Mouse (Mus musculus): ENCODE measurements around the gene Thoc3.

Gene Thoc3

DNA sequence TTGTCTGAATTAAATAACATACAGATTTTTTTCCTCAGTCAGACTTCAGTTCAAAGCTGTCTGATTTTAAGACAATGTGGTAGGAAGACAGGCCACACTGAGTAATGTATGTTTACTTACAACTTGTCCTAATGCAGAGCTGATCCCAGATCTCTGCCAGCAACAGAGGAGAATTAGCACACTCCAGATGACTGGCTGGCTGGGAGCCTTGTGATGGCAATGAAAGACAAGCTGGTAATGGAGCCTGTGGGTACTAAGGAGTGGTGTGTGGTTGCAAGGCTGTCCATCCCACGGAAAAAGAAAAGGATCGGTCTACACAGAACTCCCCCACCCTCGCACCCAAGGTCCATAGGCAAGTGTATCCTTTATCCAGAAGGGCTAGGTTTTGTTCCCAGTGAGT lies 25.0 kb downstream of the Thoc3 start:
- no peak for DNase-seq (ENCODE audit: low spot score in 2 of 2)

DNA sequence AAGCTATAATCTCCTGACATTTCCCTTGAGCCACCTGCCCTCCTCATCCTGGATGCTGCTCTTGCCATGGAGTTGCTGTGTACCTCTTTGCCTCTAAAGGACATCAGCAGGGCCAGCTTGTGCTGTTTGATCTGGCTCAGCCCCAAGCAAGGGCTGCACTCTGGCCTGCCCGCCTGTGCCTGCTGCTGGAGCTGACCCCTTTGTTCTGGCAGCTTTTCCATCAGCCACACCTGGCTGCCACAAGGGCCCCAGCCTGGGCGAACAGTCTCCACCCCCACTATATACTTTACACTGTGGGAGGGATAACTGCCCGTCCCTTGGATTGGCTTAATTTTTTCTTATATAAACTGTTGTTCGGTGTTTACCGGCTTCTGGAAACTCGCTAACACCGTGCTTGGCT lies 28.7 kb downstream of the Thoc3 start:
- no peak for DNase-seq (ENCODE audit: low spot score in 2 of 2)

DNA sequence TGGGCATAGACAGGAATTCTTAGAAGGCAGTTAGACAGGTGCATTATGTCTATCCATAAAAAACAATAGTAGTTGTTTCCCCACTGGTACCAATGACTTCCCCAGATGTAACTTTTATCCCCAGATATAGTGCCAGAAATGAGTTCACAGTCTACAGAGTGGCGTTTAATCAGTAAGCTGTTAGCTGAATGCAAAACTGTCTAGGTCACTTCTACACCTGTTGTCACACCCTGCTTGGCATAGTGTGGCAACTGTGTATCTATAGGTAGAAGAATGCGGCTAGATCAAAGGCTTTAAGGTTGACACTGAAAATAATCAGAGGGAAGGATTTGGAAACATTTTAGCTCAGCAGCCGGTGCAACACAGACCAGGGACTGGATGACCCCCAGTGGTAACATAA lies 29.8 kb downstream of the Thoc3 start:
- no peak for DNase-seq (ENCODE audit: low spot score in 2 of 2)

DNA sequence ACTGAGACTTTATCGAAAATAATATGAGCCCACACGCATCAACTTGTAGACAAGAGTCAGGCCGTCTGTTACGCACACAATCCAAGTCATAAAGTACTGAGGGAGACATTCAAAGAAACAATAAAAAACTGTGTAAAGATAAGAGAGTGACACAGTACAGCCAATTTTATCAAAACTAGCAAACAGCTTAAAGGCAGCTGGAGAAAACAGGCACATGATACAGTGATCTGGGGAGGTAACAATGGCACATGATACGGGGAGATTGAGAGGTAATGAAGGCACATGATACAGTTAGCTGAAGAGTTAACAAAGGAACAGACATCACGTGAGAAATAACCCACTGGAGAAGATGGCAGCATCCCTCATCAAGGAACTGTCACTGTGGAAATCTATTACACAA lies 31.6 kb downstream of the Thoc3 start:
- DNase-seq (ENCODE audit: low spot score in 2 of 2), result no peak

DNA sequence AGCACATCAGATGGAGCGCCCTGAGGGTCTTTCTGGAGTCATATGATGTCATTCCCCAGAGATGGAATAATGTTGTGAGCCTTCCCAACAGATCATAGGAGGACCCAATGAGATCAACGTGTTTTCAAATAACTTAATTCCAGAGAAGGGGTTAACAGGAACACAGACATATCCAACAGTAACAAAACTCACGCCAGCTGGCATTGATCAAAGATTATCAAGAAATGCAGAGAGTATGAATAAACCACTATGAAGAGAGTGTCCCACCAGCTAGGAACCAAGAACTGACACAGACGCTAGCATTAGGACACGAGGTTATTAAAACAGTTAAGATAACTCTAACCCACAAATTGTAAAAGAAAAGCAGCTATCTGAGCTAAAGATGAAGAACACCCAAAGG lies 32.0 kb downstream of the Thoc3 start:
- DNase-seq (ENCODE audit: low spot score in 2 of 2), result no peak

DNA sequence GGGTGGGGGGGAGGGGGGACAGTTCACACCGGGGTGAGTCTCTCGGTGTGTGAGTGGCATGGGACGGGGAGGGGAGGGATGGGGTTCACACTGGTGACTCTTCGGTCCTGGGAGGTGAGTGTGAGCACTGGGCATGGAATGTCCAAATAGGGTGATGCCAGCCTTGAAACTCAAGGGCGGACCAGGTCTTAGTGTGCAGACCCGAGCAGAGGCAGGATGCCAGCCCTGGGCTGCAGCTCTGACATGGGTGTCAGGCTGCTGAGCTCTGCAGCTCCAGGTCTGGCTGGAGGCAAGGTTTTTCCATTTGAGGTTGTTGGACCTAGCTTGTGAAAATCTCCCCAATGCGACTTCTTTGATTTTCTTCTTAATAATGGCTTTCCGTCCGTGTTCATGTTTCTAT lies 37.5 kb downstream of the Thoc3 start:
- no peak for DNase-seq (ENCODE audit: low spot score in 2 of 2)

DNA sequence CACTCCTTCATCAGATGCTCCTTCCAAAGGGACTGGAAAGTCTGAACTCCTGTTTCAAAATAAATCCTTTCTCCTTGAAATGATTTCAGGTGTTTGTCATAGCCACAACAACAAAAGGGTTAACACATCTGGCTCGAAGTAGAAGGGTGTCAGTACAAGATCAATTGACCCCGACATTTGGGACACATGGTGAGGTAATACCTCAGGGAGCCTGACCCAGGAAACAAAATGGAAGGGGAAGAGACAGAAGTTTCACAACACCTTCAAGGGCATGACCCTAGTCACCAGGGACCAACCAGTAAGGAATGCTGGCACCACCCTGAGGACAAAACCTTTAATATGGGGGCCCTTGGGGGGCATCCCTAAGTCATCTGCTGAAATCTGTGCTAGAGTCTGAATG lies 38.6 kb downstream of the Thoc3 start:
- no peak for DNase-seq (ENCODE audit: low spot score in 2 of 2)

DNA sequence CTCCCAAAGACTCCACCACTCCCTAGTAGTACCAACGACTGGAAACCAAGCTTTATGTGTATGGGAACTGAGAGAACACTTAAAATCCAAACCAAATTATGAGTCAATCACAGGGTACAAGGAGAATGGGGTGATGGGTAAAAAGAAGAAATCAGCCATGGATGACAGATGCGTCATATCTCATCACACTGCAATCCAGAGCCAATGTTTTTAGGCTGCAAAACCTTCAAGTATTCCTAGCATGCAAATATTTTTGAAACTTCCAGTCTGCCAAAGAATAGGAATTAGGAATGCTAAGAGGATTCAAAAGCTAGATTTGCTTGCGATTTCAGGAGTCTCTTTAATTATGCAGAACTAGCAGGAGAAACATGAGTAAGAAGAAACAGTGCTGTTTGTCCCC lies 39.9 kb downstream of the Thoc3 start:
- DNase-seq (ENCODE audit: low spot score in 2 of 2), result no peak

DNA sequence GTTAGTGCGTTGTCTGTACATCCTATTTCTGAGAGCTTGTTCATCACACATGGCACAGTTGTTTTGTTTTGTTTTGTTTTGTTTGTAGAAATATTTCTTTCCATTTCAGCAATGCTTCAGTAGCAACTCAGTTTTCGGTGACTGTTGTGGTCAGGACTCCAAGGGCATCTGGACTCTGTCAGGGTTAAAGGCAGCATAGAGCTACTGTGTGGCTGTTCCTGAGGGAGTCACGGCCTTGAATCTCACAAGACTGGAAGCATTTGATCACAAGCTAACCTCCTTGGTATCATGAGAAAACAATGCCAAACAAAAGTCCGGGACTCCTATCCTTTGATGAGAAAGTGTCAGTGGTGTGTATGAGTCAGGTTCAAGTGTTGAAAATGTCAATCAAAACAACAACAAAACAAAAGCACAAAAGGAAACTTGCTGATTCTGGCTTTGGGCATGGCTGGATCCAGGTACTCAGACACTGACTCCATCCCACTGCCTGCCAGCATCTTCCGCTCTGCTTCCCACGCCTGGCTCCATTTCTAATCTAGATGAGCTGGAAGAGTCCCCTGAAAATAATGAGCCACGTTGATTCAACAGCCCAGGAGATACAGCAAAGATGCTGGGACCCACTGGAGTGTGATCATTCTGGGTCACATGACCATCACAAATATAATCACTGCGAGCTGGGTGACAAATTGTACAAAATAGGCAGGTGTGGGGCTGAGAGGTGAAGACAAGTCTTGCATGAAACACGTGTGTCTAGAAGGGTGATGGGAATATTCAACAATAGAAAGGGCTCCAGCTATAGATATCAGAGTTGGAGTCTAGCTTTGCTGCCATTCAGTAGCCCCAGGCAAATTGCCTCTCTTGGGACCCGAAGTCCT lies 41.6 kb downstream of the Thoc3 start:
- DNase-seq (ENCODE audit: low spot score in 2 of 2), result no peak

DNA sequence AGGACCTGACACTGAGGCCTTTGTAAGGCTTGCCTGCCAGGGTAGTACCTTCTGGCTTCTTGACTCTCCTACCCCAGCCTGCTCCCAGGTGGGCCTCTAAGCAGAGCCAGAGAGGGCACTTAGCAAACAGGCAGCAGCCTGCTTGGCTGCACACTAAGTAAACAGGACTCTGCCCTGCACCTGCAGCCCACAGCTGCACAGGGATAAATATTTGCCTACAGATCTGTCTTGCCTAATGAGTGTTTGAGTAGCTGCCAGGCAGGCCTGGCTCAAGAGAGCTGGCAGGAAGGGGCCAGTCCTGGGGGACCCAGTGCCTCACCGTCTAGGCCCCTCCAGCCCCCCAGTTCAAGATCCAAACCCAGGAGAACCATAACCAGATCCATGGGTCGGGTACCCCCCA lies 43.4 kb downstream of the Thoc3 start:
- DNase-seq (ENCODE audit: low spot score in 2 of 2), result no peak

DNA sequence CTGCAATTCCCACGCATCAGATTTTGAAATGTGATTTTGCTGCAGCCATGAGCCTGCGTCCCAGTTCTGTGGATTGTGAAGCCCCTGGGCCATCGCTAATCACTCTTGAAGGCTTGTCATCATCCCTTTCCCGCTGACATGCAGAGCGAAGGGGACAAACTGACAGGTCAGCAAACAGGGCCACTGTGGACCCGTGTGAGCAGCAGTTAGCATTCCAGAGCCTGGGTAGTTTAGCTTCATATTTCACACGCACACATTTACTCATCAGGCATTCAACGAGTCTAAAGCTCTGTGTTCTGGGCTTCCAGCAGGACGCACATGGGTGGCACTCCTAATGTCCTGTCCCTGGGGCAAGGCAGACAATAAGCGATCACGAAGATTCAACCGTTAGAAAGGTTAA lies 48.4 kb downstream of the Thoc3 start:
- DNase-seq (ENCODE audit: low spot score in 2 of 2), result no peak

DNA sequence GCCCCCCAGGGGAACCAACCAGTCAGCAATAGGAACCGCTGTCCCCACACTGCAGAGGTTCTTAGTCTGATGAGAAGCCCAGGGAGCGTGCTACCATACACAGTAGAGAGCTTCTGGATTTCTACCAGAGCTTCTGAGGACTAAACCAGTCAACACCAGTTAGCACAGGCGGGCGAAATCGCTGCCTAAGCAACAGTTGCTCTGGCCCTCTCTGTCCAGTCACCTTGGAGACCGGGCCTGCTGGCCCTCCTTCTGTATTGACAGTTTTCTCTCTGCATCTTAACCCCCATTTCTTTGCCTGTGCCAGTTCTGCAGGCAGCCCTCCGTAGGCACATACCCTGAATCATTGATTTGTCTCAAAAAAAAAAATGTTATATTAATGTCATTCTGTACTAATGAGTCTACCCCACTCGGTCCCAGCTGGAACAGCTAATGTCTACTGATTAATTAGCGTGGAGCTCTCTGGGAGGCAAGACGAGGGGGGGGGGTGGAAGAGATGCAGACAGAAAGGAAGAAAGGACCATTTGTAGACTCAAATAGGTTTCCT lies 49.8 kb downstream of the Thoc3 start:
- DNase-seq (ENCODE audit: low spot score in 2 of 2), result peak; percentile 24 to 29

DNA sequence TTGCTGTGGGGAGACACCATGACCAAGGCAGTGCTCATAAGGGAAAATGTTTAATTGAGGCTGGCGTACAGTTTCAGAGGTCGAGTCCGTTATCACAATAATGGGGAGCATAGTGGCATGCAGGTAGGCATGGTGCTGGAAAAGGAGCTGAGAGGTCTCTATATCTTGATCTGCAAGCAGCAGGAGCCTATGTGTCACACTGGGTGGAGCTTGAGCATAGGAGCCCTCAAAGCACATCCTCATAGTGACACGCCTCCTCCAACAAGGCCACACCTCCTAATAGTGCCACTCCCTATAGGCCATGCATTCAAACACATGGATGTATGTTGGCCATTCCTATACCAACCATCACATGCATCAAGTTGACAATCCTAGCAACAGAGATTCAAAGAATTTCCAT lies 53.6 kb downstream of the Thoc3 start:
- no peak for DNase-seq (ENCODE audit: low spot score in 2 of 2)

DNA sequence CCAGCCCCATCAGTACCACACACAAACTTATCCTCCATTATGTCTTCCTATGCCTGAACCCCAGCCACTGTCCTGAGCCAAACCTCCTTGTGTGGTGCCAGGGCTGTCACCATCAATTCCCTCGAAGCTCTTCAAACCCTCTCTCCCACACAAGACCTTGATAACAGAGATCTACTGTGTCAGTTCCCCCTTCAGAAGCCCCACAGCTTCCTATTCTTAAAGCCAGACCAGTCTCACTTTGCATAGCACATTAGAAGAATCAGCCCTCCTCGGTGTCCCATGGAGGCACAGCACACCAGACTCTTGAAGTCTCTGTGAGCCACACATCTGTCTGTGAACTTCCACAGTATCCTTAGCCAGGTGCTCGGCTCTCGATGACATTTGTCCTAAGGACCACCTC lies 55.9 kb downstream of the Thoc3 start:
- DNase-seq (ENCODE audit: low spot score in 2 of 2), result no peak

DNA sequence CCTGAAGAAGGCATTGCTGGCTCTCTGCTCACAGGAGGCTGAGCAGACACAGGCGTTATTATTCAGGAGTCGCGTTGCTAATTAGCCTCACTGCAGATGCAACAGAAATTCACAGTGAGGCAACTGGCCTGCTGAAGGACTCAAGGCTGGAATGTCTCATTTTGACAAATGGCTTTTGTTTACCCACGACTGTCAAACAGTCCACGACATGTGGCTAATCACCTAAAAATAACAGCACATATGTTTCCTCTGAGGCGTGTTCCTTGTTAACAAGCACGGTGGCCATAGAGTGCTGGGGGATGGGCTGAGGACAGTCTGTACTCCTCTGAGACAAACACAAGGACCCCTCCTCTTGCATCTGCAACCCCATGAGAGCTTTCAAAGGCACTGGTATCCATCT lies 56.4 kb downstream of the Thoc3 start:
- DNase-seq (ENCODE audit: low spot score in 2 of 2), result no peak

DNA sequence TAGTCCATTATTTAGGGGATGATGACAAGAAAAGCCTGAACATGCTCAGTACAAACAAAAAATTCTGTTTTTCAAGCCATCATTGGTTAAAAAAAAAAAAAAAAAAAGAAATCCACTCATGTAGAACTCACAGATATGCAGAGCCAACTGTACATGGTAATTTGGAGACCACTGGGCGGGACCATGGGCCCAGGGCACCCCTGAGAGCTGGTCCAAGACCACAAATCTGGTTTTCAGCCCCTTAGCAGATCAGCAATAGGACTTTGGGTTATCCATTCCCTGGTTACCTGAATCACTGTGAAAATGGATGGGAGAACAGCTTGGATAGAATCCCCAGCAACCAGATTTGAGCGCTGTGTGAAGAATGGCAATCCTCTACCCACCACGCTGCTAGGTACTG lies 57.0 kb downstream of the Thoc3 start:
- no peak for DNase-seq (ENCODE audit: low spot score in 2 of 2)
